In the genomic region with DNA sequence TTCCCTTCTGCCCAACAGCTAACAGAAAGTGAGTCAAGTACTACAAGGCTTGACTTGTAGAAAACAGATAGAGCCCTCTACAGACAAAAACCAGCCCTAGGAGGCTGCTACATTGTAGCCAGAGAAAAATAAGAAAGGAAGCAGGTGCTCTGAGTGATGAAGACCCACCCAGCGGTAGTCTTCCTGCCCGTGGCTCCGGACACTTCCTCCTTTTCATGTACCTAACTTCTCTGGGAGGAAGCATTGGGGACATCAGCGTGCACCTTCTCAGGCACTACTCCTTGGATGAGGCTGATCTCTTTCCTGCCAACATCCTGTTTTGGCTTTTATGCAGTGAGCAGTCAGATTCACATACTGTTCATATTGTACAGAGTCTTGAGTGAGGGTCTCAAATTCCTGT, we compare ENCODE assay signal across 19 mouse cellular contexts. TPM values are rescaled to one million over a fixed set of nuclear protein-coding genes. Genes with fewer than 3 reads are reported as not detected.
"Had no signal": no experiment of that assay in that cellular context is flagged by ENCODE, and none has a peak within 500 bp of the region (broad histone marks: within the 10 kb centered on the region; RNA-seq: fewer than 3 reads in every experiment).

No protein-coding gene starts in this region.

- H3K9ac ChIP-seq: liver, postnatal 0 days; lung, embryonic 15.5 days; midbrain, embryonic 13.5 days; midbrain, embryonic 15.5 days; neural tube, embryonic 13.5 days; neural tube, embryonic 15.5 days had no signal

- DNase-seq: liver, postnatal 0 days; lung, adult 2 months; lung, postnatal 14 days; lung, postnatal 36 days; retina, postnatal 1 day; right cerebral cortex, adult 18-20 months; right cerebral cortex, postnatal 25 days; right cerebral cortex, postnatal 4 days; spleen, adult 18-20 months; thymus, adult 18-20 months; thymus, postnatal 14 days; thymus, postnatal 36 days had no signal

- H3K27me3 ChIP-seq: lung, embryonic 15.5 days; midbrain, embryonic 13.5 days; midbrain, embryonic 15.5 days; neural tube, embryonic 13.5 days; neural tube, embryonic 15.5 days had no signal

- H3K4me3 ChIP-seq: lung, embryonic 15.5 days; midbrain, embryonic 13.5 days; midbrain, embryonic 15.5 days; neural tube, embryonic 13.5 days; neural tube, embryonic 15.5 days had no signal

- H3K4me1 ChIP-seq: midbrain, embryonic 15.5 days; neural tube, embryonic 13.5 days; neural tube, embryonic 15.5 days had no signal

- H3K9me3 ChIP-seq: lung, embryonic 15.5 days; midbrain, embryonic 13.5 days; midbrain, embryonic 15.5 days; neural tube, embryonic 13.5 days; neural tube, embryonic 15.5 days had no signal

- H3K27ac ChIP-seq: lung, embryonic 15.5 days; midbrain, embryonic 13.5 days; midbrain, embryonic 15.5 days; neural tube, embryonic 13.5 days; neural tube, embryonic 15.5 days had no signal

- H3K36me3 ChIP-seq: lung, embryonic 15.5 days; midbrain, embryonic 13.5 days; midbrain, embryonic 15.5 days; neural tube, embryonic 13.5 days; neural tube, embryonic 15.5 days had no signal

RNA-seq across cellular contexts. Expression of gene Scimp, which starts 5.7 kb away (rescaled TPM):
- total RNA-seq: midbrain, postnatal 0 days had no signal
- polyA plus RNA-seq: midbrain, embryonic 11.5 days; midbrain, embryonic 15.5 days; midbrain, postnatal 0 days; neural tube, embryonic 13.5 days had no signal
